Mouse (Mus musculus) intestine, postnatal 0 days (tissue): ENCODE measurements around the gene Tnfaip8l1. TPM values are rescaled to one million over a fixed set of nuclear protein-coding genes. Genes with fewer than 3 reads are reported as not detected.

Source experiments
- ATAC-seq: fragments of 200-750 bp; cut with Nextera tagmentation; 2 replicates; pipeline ENCODE4 v1.8.0; 2017; ENCODE audit warnings: mild to moderate bottlenecking, moderate TSS enrichment, moderate library complexity
- H3K27ac ChIP-seq: fragments of 300-500 bp; sonication (generic); 2 replicates; pipeline ENCODE4 v1.5.1; 2014; ENCODE audit warnings: mild to moderate bottlenecking, low read depth, low read length, moderate library complexity
- H3K27me3 ChIP-seq: fragments of 300-500 bp; sonication (generic); replicated peaks from 2 replicates; pipeline ENCODE4 v1.6.1; 2014; ENCODE audit warnings: low read length, mixed read lengths; ENCODE audit not compliant: control insufficient read depth, insufficient read depth
- H3K36me3 ChIP-seq: fragments of 300-500 bp; sonication (generic); 2 replicates; pipeline ENCODE4 v1.6.1; 2014; ENCODE audit warnings: mild to moderate bottlenecking, moderate library complexity; ENCODE audit not compliant: control insufficient read depth, insufficient read depth
- H3K4me1 ChIP-seq: fragments of 300-500 bp; sonication (generic); replicated peaks from 2 replicates; pipeline ENCODE4 v1.6.1; 2014; ENCODE audit warnings: antibody characterized with exemption, low read length, mixed read lengths; ENCODE audit not compliant: control insufficient read depth, insufficient read depth
- H3K4me2 ChIP-seq: fragments of 300-500 bp; sonication (generic); replicated peaks from 2 replicates; pipeline ENCODE4 v1.6.1; 2014; ENCODE audit warnings: low read depth, mild to moderate bottlenecking, moderate library complexity
- H3K4me3 ChIP-seq: fragments of 300-500 bp; sonication (generic); 2 replicates; pipeline ENCODE4 v1.5.1; 2014; ENCODE audit warnings: low read depth, low read length
- H3K9ac ChIP-seq: fragments of 300-500 bp; sonication (generic); 2 replicates; pipeline ENCODE4 v1.6.1; 2014; ENCODE audit warnings: mild to moderate bottlenecking, low read depth, low read length
- H3K9me3 ChIP-seq: fragments of 300-500 bp; sonication (generic); 2 replicates; pipeline ENCODE4 v1.6.1; 2016; ENCODE audit warnings: mixed run types; ENCODE audit not compliant: control insufficient read depth
- CTCF ChIP-seq: sonication (generic); IDR thresholded peaks from 2 replicates; pipeline ENCODE4 v1.5.1; 2016; ENCODE audit warnings: low read depth, mild to moderate bottlenecking, control low read depth, antibody characterized with exemption, moderate library complexity
- WGBS: fragments of 180-500 bp; shearing (Covaris S2); extraction: QIAGEN DNeasy Blood & Tissue Kit; methylation state at CpG from one replicate; pipeline ENCODE4 v1.1.7; 2014; 5-methylcytosine and 5-hydroxymethylcytosine counted together
- polyA plus RNA-seq: library from polyadenylated mRNA; unstranded; fragments of >200 nt; fragmentation: Nextera tagmentation; extraction: Ambion mirVana; gene quantifications from 2 replicates; pipeline ENCODE4 v1.2.1, GENCODE M21; 2015

Gene Tnfaip8l1
- polyA plus RNA-seq, 1 experiment from 2014 or later: 5.1 TPM

- WGBS: under 1% methylated on average over 47 of the region's 47 CpGs
- H3K4me2 ChIP-seq: peak within 1 kb of the TSS; percentile 86
- TF ChIP-seq CTCF: peak; percentile 36
Observed at GRCm38 (mm10) chr17:56183658-56184103, 21.4 kb downstream of the Tnfaip8l1 start, which contains the start of gene Mydgf. Gene Mydgf, minus strand, starts transcription at chr17:56183920.

GRCm38 (mm10) chr17:56185281-56186141 is 23.2 kb downstream of the Tnfaip8l1 start:
- Histone ChIP-seq H3K4me1 (no peaks in the 10 kb centered on the region), H3K9ac (no peak overlapping the region), H3K36me3 (peaks cover 54% of the 10 kb centered on the region), H3K4me2 (0 out of 2 replicates have a peak overlapping the region, but pooled peaks have one; percentile 27), H3K27ac (peak overlapping the region; percentile 46; the same call in 1 of the 2 replicates), H3K9me3 (no peaks in the 10 kb centered on the region), H3K4me3 (no peak overlapping the region), H3K27me3 (no peaks in the 10 kb centered on the region)
- WGBS: 40% methylated on average over 11 of the region's 11 CpGs
- TF ChIP-seq CTCF: no peak
- ATAC-seq: no peak

More at GRCm38 (mm10) chr17:56183658-56184103, 21.4 kb downstream of the Tnfaip8l1 start, which contains the start of gene Mydgf:
- H3K9ac ChIP-seq: peak within 1 kb of the TSS; percentile 87
- peak within 1 kb of the TSS; percentile 75 for H3K27ac ChIP-seq
- peak within 1 kb of the TSS; percentile 94 for H3K4me3 ChIP-seq
- no peaks in the 10 kb centered on the region for H3K4me1 ChIP-seq
- H3K27me3 ChIP-seq: no peaks in the 10 kb centered on the region
- H3K9me3 ChIP-seq: no peaks in the 10 kb centered on the region
- ATAC-seq: peak; percentile 90
- H3K36me3 ChIP-seq: peaks cover 54% of the 10 kb centered on the region

- Histone ChIP-seq H3K4me1 (no peaks in the 10 kb centered on the region), H3K27me3 (no peaks in the 10 kb centered on the region), H3K4me3 (no peak overlapping the region), H3K36me3 (peaks cover 88% of the 10 kb centered on the region), H3K4me2 (no peak overlapping the region), H3K9me3 (no peaks in the 10 kb centered on the region), H3K9ac (no peak overlapping the region), H3K27ac (no peak overlapping the region)
- no peak for TF ChIP-seq CTCF
- 94% methylated on average over 6 of the region's 6 CpGs for WGBS
- ATAC-seq: no peak
Observed at GRCm38 (mm10) chr17:56191266-56191665, 29.0 kb downstream of the Tnfaip8l1 start.

- Histone ChIP-seq H3K4me1 (no peaks in the 10 kb centered on the region), H3K4me2 (no peak overlapping the region), H3K9ac (no peak overlapping the region), H3K36me3 (peaks cover 93% of the 10 kb centered on the region), H3K4me3 (no peak overlapping the region), H3K27ac (no peak overlapping the region), H3K27me3 (no peaks in the 10 kb centered on the region), H3K9me3 (no peaks in the 10 kb centered on the region)
- peak; percentile 31 for ATAC-seq
- WGBS: 67% methylated on average over 12 of the region's 12 CpGs
- TF ChIP-seq CTCF: peak; percentile 58
Observed at GRCm38 (mm10) chr17:56194357-56194756, 32.1 kb downstream of the Tnfaip8l1 start.

GRCm38 (mm10) chr17:56194765-56195164 is 32.5 kb downstream of the Tnfaip8l1 start:
- H3K4me1 ChIP-seq: no peaks in the 10 kb centered on the region
- H3K27me3 ChIP-seq: no peaks in the 10 kb centered on the region
- H3K27ac ChIP-seq: no peak overlapping the region
- peaks cover 90% of the 10 kb centered on the region for H3K36me3 ChIP-seq
- H3K4me2 ChIP-seq: no peak overlapping the region
- no peaks in the 10 kb centered on the region for H3K9me3 ChIP-seq
- no peak overlapping the region for H3K4me3 ChIP-seq
- no peak for TF ChIP-seq CTCF
- H3K9ac ChIP-seq: no peak overlapping the region
- ATAC-seq: peak; percentile 26
- 49% methylated on average over 13 of the region's 13 CpGs for WGBS

GRCm38 (mm10) chr17:56196860-56197259 is 34.6 kb downstream of the Tnfaip8l1 start:
- no peak for ATAC-seq
- H3K9ac ChIP-seq: no peak overlapping the region
- H3K36me3 ChIP-seq: peaks cover 79% of the 10 kb centered on the region
- TF ChIP-seq CTCF: peak; percentile 69
- no peaks in the 10 kb centered on the region for H3K27me3 ChIP-seq
- no peaks in the 10 kb centered on the region for H3K4me1 ChIP-seq
- H3K4me3 ChIP-seq: no peak overlapping the region
- no peak overlapping the region for H3K4me2 ChIP-seq
- H3K27ac ChIP-seq: no peak overlapping the region
- 67% methylated on average over 2 of the region's 2 CpGs for WGBS
- no peaks in the 10 kb centered on the region for H3K9me3 ChIP-seq
